Mouse (Mus musculus): Measurements from ENCODE around the gene Fbln1.

DNA sequence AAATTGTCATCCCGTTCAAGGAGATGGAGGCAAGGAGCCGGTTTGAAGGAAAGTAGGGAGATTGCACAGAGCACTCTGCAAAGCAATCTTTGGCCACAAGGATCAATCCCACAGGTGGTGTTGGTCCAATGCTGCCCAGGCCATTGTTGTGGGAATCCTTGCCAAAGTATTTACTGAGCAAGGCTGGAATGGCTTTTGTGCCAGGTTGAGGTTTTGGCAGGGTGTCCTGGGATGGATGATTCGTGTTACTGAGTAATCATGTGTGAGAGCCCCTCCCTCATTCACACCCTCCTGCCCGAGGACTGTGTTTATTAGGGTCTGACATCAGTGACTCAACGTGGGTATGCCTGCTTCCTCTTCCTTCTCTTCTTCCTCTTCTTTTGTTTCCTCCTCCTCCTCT, 3.0 kb upstream of the Fbln1 start:
- no peak for TF ChIP-seq POLR2A (IDR thresholded peaks at IDR 0.05; ENCODE audit: low read depth, low read length)
- TF ChIP-seq CTCF (IDR thresholded peaks at IDR 0.05; ENCODE audit: extremely low read depth, insufficient read depth, insufficient read length, insufficient replicate concordance) = no peak

Measured in spleen, adult 2 months (tissue).